Mouse (Mus musculus) retina, postnatal 7 days (tissue): ENCODE results near the gene Crot.
"Not testable (repeated sequence)": the region's sequence is repeated elsewhere in the genome, so short reads cannot be mapped to it uniquely, and the experiment has no call there.

Source experiments
- DNase-seq: peaks from one replicate; pipeline ENCODE4 v3.0.0-alpha.2; 2012; ENCODE audit warnings: low read depth, low spot score

The Crot gene

DNA sequence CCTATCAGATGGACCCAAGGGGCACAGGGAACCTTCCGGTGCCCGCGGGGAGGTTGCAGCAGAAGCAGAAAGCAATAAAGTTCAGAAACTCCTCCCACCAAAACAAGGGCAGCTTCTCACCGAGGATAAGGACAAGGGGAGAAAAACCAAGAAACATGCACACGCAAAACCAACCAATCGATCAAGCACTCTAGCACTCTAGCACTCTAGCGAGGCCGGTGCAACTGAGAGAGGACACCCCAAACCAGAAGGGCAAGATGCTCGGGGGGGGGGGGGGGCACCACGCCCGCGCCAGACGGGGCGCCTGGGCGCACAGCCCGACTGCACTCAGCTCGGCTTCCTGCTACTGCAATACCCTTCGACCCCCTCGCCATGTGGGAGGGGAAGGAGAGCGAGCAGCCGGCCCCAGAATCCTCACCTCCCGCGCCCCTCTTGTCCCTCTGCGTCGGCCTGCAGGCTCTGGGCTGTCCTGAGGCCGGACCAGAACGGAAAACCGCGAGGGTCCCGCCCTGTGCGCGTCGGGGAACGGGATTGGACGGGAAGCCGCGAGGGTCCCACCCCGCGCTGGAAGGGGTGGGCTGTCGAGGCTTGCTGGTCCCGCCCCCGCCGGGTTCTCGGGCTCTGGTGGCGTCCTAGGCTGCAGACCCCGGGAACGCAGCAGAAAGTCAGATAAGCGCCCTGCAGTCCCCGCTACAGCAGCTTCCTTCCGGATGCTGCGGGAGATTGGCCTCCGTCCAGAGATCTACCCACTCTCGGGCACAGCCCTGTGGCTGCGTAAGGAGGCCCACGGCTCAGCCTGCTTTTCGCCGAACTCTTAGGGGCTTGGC, at the start of gene Crot:
Gene Crot, minus strand, starts transcription at position 639 of the 827 bp plus-strand sequence.
- DNase-seq: peak; percentile 74

GRCm38 (mm10) chr5:9045904-9046303, 48.8 kb upstream of the Crot start:
- DNase-seq: no peak

GRCm38 (mm10) chr5:9044821-9045220, 47.7 kb upstream of the Crot start:
- no peak for DNase-seq

DNA sequence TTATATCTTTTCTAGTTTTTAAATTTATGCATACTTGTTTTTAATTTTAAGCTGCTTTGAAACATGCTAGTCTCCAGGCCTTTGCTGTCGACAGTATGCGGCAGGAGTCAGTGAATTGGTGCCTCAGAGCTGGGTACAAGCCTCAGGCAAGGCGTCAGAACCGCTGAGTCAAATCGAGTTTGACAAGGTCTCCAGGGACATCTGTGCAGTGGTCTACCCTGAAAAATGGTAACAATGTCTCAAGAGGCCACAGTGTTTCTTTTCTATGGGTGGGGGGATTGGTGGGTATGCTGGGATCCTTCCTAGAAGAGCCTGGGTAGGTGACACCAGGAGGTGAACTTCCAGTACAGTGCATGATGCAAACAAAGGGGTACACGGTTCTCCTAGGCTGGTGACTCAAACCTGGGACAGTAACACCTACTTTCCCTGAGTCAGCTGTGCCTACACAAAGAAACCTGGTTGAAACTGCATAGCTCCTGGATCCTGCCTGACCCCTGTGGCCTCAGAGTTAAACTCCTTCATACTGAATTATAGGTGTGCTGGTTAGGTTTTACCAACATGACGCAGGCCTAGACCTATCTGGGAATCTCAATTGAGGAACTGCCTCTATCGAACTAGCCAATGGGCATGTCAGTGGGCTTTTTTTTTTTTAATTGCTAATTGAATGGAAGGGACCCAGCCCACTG, 46.6 kb upstream of the Crot start:
- DNase-seq: no peak

GRCm38 (mm10) chr5:9042721-9043416, 45.7 kb upstream of the Crot start:
- DNase-seq: no peak

GRCm38 (mm10) chr5:9040665-9041215, 43.6 kb upstream of the Crot start:
- no peak for DNase-seq

DNA sequence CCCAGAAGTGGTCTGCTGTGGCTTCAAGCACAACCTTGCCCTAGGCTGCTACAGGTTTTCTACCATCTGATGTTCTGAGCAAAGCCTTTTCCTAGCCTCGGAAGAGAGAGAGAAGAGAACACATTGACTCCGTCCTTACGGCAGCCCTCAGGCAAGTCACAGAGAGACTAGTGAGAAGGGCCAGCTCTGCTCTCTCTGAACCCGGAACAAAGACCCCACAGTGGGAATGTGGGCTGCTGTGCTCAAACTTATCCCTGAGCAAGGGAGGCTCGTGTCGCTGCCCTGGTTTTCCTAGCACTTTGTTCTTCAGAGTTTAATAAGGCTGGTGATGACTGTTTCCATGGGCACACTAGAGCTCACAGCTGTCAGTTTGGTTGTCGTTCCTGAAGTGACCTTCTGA, 42.9 kb upstream of the Crot start:
- DNase-seq: no peak

GRCm38 (mm10) chr5:9037292-9037691, 40.2 kb upstream of the Crot start:
- no peak for DNase-seq

DNA sequence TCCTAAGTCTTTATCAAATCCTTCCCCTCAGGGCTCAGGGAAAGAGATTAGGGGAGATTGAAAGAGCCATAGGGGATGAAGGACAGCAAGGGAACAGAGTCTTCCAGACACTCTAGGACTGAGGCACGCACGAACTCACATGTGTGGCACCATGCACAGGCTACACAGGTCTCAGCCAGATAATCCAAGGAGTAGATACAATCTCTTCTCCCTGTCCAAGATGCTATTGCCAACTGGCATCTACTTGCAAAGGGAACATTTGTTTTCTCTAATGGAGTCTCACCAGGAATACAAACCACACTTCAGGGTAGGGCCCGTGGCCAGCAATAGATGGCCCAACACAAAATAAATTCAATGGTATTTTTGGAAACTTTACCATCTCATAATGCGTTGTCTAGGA, 38.3 kb upstream of the Crot start:
- DNase-seq: no peak

- no peak for DNase-seq
These were observed 37.4 kb upstream of the Crot start for GRCm38 (mm10) chr5:9034535-9034934.

GRCm38 (mm10) chr5:9033843-9034242, 36.7 kb upstream of the Crot start:
- DNase-seq: no peak

- DNase-seq: no peak
These were observed 35.5 kb upstream of the Crot start for GRCm38 (mm10) chr5:9032641-9033040.

- no peak for DNase-seq
These were observed 35.0 kb upstream of the Crot start for GRCm38 (mm10) chr5:9032101-9032590.

GRCm38 (mm10) chr5:9028266-9028841, 31.2 kb upstream of the Crot start:
- DNase-seq: no peak

DNA sequence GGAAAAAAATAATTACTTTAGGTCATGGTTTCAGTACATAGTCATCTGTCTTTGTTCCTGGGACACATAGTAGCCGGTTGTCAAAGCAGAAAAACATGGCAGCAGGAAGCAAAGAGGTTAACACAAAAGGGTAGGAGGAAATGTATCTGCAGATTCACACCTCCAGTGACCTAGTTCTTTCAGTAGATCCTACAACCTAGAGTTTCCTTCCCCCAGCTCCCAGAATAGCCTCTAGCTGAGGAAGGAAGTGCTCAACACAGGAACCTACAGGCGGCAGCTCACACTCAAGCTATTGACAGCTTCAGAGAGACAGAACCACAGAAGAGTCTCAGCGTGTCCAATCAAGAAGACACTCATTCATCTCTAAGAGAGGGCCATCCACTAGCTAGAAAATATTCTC, 18.2 kb upstream of the Crot start:
- DNase-seq: no peak

- DNase-seq: no peak
These were observed 17.6 kb upstream of the Crot start for GRCm38 (mm10) chr5:9014774-9015173.

- no peak for DNase-seq
These were observed 14.2 kb upstream of the Crot start for GRCm38 (mm10) chr5:9011374-9011773.

DNA sequence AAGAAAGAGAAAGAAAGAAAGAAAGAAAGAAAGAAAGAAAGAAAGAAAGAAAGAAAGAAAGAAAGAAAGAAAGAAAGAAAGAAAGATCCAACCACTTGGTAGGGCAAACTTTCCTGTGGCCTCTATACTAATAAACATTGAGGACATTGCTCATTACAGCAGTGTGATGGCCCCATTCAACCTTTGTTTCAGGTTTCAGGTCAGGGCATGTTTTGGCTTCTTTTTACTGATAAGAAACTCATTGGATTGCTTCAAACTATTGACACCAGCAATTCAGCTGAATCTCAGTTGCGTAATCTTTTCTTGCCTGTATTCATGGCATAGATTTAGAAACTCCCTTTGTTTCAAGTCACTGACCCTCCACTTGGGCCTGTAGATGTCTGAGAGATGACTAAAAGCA, 13.0 kb upstream of the Crot start:
- no peak for DNase-seq

- not testable (repeated sequence) for DNase-seq
These were observed 9.5 kb upstream of the Crot start for GRCm38 (mm10) chr5:9006585-9006984.

GRCm38 (mm10) chr5:9000006-9000405, 2.9 kb upstream of the Crot start:
- DNase-seq: not testable (repeated sequence)

DNA sequence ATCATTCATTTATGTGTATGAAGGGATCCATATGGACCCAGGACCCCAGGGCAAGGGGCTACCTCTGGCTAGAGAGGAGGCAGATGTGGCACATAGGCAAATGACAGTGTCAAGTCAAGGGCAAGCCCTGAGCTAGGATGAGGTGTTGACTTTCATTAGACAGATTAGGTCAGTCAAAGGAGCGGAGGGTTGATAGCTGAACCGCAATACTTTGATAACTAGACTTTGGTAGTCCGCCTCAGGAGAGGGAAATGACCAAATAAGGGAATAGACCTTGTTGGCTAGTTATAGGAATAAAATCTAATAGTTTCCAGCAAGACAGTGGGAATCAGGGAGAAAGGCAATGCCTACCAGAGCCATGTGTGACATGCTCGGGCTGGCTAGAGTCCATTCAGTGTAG, 2.0 kb upstream of the Crot start:
- DNase-seq: no peak

- no peak for DNase-seq
These were observed 380 bp upstream of the Crot start for GRCm38 (mm10) chr5:8997513-8997895.
